Mouse (Mus musculus): ENCODE data around the gene Erich6b. TPM values are rescaled to one million over a fixed set of nuclear protein-coding genes. Genes with fewer than 3 reads are reported as not detected.

Erich6b gene
- polyA plus RNA-seq, 1 experiment from 2014 or later, result not detected

DNA sequence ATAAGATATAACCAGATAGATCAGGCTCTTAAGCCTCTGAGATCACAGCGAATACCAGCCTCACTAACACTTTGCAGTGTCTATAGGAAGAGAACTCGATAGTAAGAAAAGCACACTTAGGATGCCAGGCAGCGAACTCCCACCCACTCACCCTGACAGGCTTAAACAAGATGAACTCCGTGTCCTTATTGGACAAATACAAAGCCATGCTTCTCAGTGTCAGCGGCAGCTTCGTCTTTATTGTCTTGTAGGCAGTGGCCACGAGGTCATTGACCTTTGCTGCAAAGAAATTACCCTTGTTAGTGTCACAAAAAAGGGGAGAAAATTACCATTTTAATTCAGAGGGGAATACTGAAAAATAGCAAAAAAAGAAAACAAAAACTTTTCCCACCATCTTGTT lies 65.7 kb downstream of the Erich6b start:
- no peak overlapping the region for H3K9ac ChIP-seq
- WGBS (ENCODE audit: insufficient replicate concordance), result 80% methylated on average over 7 of the region's 7 CpGs
- no peak overlapping the region for H3K27ac ChIP-seq
- H3K4me2 ChIP-seq, result no peak overlapping the region
- ATAC-seq (ENCODE audit: low read depth) (no peak), DNase-seq (no peak)
- H3K27me3 ChIP-seq, result no peaks in the 10 kb centered on the region
- H3K36me3 ChIP-seq, result peaks cover 87% of the 10 kb centered on the region
- H3K4me1 ChIP-seq (replicated peaks), result no peaks in the 10 kb centered on the region
- H3K4me3 ChIP-seq (replicated peaks), result no peak overlapping the region
- H3K9me3 ChIP-seq (replicated peaks), result no peaks in the 10 kb centered on the region

DNA sequence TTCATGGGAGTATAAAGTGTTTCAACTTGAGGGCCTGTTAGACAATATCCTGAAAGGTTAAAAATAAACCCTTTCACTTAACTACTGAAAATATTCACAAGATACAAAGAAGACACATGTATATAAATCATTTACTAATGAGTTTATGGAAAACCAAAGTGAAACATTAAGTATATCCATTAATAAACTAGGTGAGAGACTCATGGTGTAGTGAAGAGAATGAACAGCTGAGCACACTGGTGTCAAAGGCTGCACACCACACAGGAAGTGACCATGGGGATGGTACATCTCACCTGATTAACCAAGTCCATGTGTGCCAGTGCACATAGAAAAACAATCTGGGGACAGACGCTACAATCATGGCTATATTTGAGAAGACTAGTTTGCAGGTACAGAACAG lies 66.9 kb downstream of the Erich6b start:
- ATAC-seq (ENCODE audit: low read depth), result no peak
- no peak overlapping the region for H3K4me2 ChIP-seq
- DNase-seq, result no peak
- no peaks in the 10 kb centered on the region for H3K27me3 ChIP-seq
- peaks cover 85% of the 10 kb centered on the region for H3K36me3 ChIP-seq
- H3K9me3 ChIP-seq (replicated peaks), result no peaks in the 10 kb centered on the region
- 88% methylated on average over 1 of the region's 1 CpGs for WGBS (ENCODE audit: insufficient replicate concordance)
- no peak overlapping the region for H3K9ac ChIP-seq
- no peak overlapping the region for H3K4me3 ChIP-seq (replicated peaks)
- no peaks in the 10 kb centered on the region for H3K4me1 ChIP-seq (replicated peaks)
- no peak overlapping the region for H3K27ac ChIP-seq

DNA sequence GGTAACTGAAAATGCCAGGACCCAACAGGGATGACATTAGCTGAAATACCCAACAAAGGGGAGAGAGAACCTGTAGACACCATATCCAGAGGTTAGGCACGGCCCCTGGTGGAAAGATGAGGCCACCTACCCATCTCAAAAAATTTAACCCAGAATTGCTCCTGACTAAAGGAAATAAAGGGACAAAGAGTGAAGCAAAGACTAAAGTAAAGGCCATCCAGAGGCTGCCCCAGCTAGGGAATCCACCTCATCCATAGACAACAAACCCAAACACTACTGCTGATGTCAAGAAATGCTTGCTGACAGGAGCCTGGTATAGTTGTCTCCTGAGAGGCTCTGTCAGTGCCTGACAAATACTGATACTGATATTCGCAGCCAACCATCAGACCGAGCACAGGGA lies 69.7 kb downstream of the Erich6b start:
- no peak overlapping the region for H3K4me2 ChIP-seq
- 91% methylated on average over 3 of the region's 3 CpGs for WGBS (ENCODE audit: insufficient replicate concordance)
- no peak overlapping the region for H3K4me3 ChIP-seq (replicated peaks)
- H3K9ac ChIP-seq, result no peak overlapping the region
- no peaks in the 10 kb centered on the region for H3K27me3 ChIP-seq
- H3K27ac ChIP-seq, result no peak overlapping the region
- H3K36me3 ChIP-seq, result peaks cover 87% of the 10 kb centered on the region
- no peaks in the 10 kb centered on the region for H3K9me3 ChIP-seq (replicated peaks)
- no peak for ATAC-seq (ENCODE audit: low read depth)
- no peak for DNase-seq
- H3K4me1 ChIP-seq (replicated peaks), result no peaks in the 10 kb centered on the region

DNA sequence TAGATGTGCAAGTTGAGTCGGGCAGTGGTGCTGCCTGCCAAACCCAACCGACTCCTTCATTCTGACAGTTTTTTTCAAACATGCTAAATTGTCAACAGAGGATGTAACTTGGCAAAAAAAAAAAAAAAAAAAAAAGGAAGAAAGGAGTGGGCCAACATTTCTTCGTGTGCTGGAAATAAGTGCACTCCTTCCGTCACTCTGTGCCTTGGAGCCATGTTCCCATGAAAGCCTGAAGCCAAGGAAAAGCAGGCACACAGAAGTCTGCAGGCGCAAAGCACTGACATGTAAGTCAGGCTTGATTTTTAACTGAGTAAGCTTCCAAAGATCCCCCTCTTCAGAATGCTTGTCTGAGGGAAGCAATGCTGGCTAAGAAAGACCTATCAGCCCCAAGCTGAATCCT lies 70.6 kb downstream of the Erich6b start:
- ATAC-seq (ENCODE audit: low read depth), result no peak
- Histone ChIP-seq H3K9me3 (replicated peaks) (no peaks in the 10 kb centered on the region), H3K9ac (no peak overlapping the region), H3K4me2 (no peak overlapping the region), H3K4me3 (replicated peaks) (no peak overlapping the region), H3K27me3 (no peaks in the 10 kb centered on the region), H3K4me1 (replicated peaks) (no peaks in the 10 kb centered on the region), H3K27ac (no peak overlapping the region), H3K36me3 (peaks cover 87% of the 10 kb centered on the region)
- no peak for DNase-seq
- 82% methylated on average over 5 of the region's 5 CpGs for WGBS (ENCODE audit: insufficient replicate concordance)

DNA sequence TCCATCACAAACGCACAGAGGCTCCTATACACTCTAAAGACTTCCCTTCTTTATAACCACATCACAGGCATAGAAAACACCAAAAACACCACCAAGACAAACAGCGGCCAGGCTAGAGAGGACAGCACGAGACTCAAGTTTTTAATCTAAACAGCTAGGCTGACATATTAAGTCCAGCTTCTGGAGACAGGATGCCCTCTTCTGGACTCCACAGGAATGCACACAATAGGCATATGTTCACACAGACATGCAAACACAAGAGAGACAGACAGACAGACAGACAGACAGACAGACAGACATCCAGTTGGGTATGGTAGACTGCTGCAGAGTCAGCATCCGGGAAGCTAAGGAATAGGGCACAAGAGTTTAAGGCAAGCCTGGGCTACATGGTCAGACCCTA lies 71.6 kb downstream of the Erich6b start:
- Histone ChIP-seq H3K4me3 (replicated peaks) (no peak overlapping the region), H3K9me3 (replicated peaks) (no peaks in the 10 kb centered on the region), H3K9ac (no peak overlapping the region), H3K36me3 (peaks cover 88% of the 10 kb centered on the region), H3K4me1 (replicated peaks) (no peaks in the 10 kb centered on the region), H3K27me3 (no peaks in the 10 kb centered on the region), H3K4me2 (no peak overlapping the region), H3K27ac (no peak overlapping the region)
- no peak for DNase-seq
- WGBS (ENCODE audit: insufficient replicate concordance), result 79% methylated on average over 4 of the region's 4 CpGs
- ATAC-seq (ENCODE audit: low read depth), result no peak

DNA sequence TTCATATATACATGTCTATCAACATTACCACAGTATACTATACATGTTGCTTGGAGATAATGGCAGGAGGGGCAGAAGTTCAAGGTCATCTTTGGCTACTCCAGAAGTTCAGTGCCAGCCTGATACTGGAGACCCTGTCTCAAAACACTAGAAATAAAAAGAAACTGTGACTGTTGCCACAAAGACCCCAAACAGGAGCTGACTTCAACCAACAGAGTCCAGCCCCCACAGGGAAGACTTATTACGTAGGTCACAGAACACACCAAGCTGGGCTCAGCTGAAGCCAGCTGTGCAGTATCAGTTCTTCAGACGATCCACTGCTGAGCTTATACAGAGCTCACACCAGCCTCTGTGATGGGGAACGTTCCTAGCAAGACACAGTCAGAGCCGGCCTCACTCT lies 74.4 kb downstream of the Erich6b start:
- H3K4me3 ChIP-seq (replicated peaks), result no peak overlapping the region
- ATAC-seq (ENCODE audit: low read depth) (no peak), DNase-seq (no peak)
- WGBS (ENCODE audit: insufficient replicate concordance), result 77% methylated on average over 4 of the region's 4 CpGs
- H3K4me1 ChIP-seq (replicated peaks), result no peaks in the 10 kb centered on the region
- H3K9ac ChIP-seq, result no peak overlapping the region
- H3K27ac ChIP-seq, result no peak overlapping the region
- no peaks in the 10 kb centered on the region for H3K9me3 ChIP-seq (replicated peaks)
- peaks cover 89% of the 10 kb centered on the region for H3K36me3 ChIP-seq
- H3K27me3 ChIP-seq, result no peaks in the 10 kb centered on the region
- no peak overlapping the region for H3K4me2 ChIP-seq

Other genes with a start within 250 kb of the Erich6b start
- 0.06 and 0.08 TPM in 2 replicates for gene Siah3, start 186.3 kb upstream of the Erich6b start, polyA plus RNA-seq (2015; fragmentation: Nextera tagmentation; extraction: Ambion mirVana)
- gene Spert, start 49.1 kb upstream of the Erich6b start, polyA plus RNA-seq (2015; fragmentation: Nextera tagmentation; extraction: Ambion mirVana), result not detected in 2 replicates
- 6.9 and 8.1 TPM in 2 replicates for gene Cog3, start 112.3 kb downstream of the Erich6b start, polyA plus RNA-seq (2015; fragmentation: Nextera tagmentation; extraction: Ambion mirVana)
- 3.3 and 3.4 TPM in 2 replicates for gene Slc25a30, start 144.8 kb downstream of the Erich6b start, polyA plus RNA-seq (2015; fragmentation: Nextera tagmentation; extraction: Ambion mirVana)
- 680 and 730 TPM in 2 replicates for gene Tpt1, start 202.8 kb downstream of the Erich6b start, polyA plus RNA-seq (2015; fragmentation: Nextera tagmentation; extraction: Ambion mirVana)